Mouse (Mus musculus) liver, embryonic 13.5 days (tissue): ENCODE data around the gene Zdhhc11. TPM values are rescaled to one million over a fixed set of nuclear protein-coding genes. Genes with fewer than 3 reads are reported as not detected.
"Not testable (repeated sequence)": the region's sequence is repeated elsewhere in the genome, so short reads cannot be mapped to it uniquely, and the experiment has no call there.

ENCODE experiments used
- ATAC-seq: fragments of 200-750 bp; cut with Nextera tagmentation; 2 replicates; pipeline ENCODE4 v1.8.0; 2017; ENCODE audit warnings: low read depth, mild to moderate bottlenecking, moderate number of reproducible peaks, moderate library complexity
- DNase-seq: peaks from one replicate; pipeline ENCODE4 v3.0.0; 2022
- H3K27ac ChIP-seq: fragments of 300-500 bp; sonication (generic); 2 replicates; pipeline ENCODE4 v1.5.1; 2015; ENCODE audit warnings: moderate library complexity, mild to moderate bottlenecking, inconsistent platforms
- H3K27me3 ChIP-seq: fragments of 300-500 bp; sonication (generic); 2 replicates; pipeline ENCODE4 v1.6.1; 2015; ENCODE audit warnings: mild to moderate bottlenecking, inconsistent platforms
- H3K36me3 ChIP-seq: fragments of 300-500 bp; sonication (generic); 2 replicates; pipeline ENCODE4 v1.6.1; 2015; ENCODE audit warnings: mild to moderate bottlenecking, inconsistent platforms
- H3K4me1 ChIP-seq: fragments of 300-500 bp; sonication (generic); replicated peaks from 2 replicates; pipeline ENCODE4 v1.6.1; 2015; ENCODE audit warnings: inconsistent platforms
- H3K4me2 ChIP-seq: fragments of 300-500 bp; sonication (generic); 2 replicates; pipeline ENCODE4 v1.6.1; 2015; ENCODE audit warnings: inconsistent platforms, mild to moderate bottlenecking, moderate library complexity
- H3K4me3 ChIP-seq: fragments of 300-500 bp; sonication (generic); replicated peaks from 2 replicates; pipeline ENCODE4 v1.5.1; 2015; ENCODE audit warnings: mild to moderate bottlenecking, inconsistent platforms
- H3K9ac ChIP-seq: fragments of 300-500 bp; sonication (generic); 2 replicates; pipeline ENCODE4 v1.6.1; 2015; ENCODE audit warnings: mild to moderate bottlenecking, inconsistent platforms
- H3K9me3 ChIP-seq: fragments of 300-500 bp; sonication (generic); replicated peaks from 2 replicates; pipeline ENCODE4 v1.6.1; 2016; ENCODE audit warnings: inconsistent platforms
- WGBS: fragments of 180-500 bp; shearing (Covaris S2); methylation state at CpG from one replicate; pipeline ENCODE4 v1.1.7; 2015; ENCODE audit not compliant: insufficient replicate concordance; 5-methylcytosine and 5-hydroxymethylcytosine counted together
- polyA plus RNA-seq: library from polyadenylated mRNA; unstranded; fragments of >200 nt; fragmentation: Nextera tagmentation; extraction: Ambion mirVana; gene quantifications from 2 replicates; pipeline ENCODE4 v1.2.1, GENCODE M21; 2015

Gene Zdhhc11
- polyA plus RNA-seq, 1 experiment from 2014 or later: not detected

- not testable (repeated sequence) for H3K4me3 ChIP-seq, H3K27ac ChIP-seq, ATAC-seq, H3K9me3 ChIP-seq, H3K9ac ChIP-seq, DNase-seq, H3K36me3 ChIP-seq
- peaks cover 78% of the 10 kb centered on the region for H3K27me3 ChIP-seq
- H3K4me1 ChIP-seq: peaks cover 26% of the 10 kb centered on the region
- peak overlapping the region; percentile 88; the same call in 1 of the 2 replicates for H3K4me2 ChIP-seq
- WGBS: 71% methylated on average over 2 of the region's 2 CpGs
Observed at GRCm38 (mm10) chr13:74008216-74008615, 44.6 kb downstream of the Zdhhc11 start.

DNA sequence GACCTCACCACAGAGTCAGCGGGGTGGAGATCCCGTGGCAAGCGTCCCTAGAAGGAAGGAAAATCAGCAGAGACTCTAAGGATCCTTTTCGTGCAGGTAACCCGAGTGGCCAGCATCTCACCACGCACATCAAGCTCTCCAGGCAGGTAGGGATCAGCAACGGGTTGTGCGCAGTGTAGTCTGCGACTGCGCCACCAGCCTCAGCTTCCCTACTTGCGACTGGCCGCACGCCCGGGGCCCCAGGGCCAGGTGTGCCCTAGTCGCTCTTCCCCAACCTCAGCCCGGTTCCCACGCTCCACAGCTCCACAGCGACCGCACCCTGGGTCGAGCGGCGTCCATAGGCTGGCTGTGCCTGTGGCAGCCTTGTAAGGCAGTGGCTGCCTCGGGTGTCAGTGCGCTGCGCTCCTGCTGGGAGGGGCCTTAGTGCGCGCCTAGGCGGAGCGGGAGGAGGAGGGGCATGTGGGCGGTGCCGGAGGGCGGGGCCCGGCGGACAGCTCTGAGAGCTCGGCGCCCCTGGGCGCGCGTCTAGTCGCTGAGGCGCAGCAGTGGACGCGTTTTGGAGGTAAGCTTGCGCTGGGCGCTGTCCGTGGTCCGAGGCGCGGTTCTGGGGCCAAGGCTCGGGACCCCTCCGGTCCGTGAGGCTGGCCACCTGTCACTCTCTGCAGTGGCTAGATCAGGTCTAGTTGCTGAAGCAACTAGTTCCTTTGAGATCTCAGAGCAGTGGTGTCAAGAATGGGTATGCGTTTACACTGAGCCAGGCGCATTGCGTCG is 45.5 kb downstream of the Zdhhc11 start, which contains the start of gene Tppp:
Tppp (plus strand) TSS at position 460 of the 771 bp plus-strand sequence.
- Histone ChIP-seq H3K9ac (peak within 1 kb of the TSS; percentile 66), H3K4me3 (peak within 1 kb of the TSS; percentile 61), H3K4me1 (peaks cover 26% of the 10 kb centered on the region), H3K27me3 (peaks cover 84% of the 10 kb centered on the region), H3K4me2 (peak within 1 kb of the TSS; percentile 88), H3K36me3 (no peaks in the 10 kb centered on the region), H3K27ac (no peak within 1 kb of the TSS), H3K9me3 (no peaks in the 10 kb centered on the region)
- peak; percentile 98 for ATAC-seq
- peak; percentile 90 for DNase-seq
- under 1% methylated on average over 56 of the region's 56 CpGs for WGBS

DNA sequence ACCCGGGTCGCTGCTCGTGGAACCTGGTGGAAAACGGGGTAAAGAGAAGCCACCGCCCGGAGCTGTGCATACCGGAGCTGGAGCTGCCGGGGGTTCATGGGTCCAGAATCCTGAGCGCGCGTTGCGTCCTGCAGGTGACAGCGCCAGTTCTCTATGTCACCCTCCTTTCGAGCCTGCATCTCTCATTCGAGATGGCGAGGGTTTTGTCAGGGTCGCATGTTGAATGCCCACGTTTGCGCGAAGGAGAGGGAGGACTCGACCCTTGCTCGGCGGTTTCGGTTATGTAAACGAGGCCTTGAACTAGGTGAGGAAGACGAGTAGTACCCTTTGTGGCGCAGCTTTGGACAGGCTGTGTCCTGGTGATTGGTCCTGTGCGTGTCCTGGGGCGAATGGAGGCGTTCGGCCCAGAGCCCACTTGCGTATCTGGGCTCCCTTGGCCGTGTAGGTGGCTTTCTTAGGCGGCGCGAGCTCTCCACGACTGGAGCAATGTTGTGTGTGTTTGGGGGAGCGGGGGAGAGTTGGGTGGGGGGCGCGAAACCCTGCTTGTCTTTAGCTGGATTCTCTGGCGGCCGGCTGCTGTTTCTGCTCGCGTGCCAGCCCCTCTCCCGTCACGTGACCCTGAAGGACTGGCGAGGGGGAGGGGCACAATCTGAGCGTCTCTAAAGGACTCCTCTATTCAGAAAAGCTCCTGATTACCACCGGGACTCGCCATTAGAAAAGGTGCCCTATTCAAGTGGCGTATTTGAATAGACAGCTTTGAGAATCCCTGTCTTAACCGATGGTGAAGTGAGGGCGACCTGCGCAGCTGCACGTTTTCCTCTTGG is 46.4 kb downstream of the Zdhhc11 start:
- DNase-seq: peak; percentile 10
- ATAC-seq: 0 out of 2 replicates have a peak, but pooled peaks have one; percentile 1
- no peak overlapping the region for H3K27ac ChIP-seq
- no peaks in the 10 kb centered on the region for H3K9me3 ChIP-seq
- peak overlapping the region; percentile 88 for H3K4me2 ChIP-seq
- H3K9ac ChIP-seq: peak overlapping the region; percentile 47; the same call in 1 of the 2 replicates
- H3K36me3 ChIP-seq: no peaks in the 10 kb centered on the region
- H3K4me1 ChIP-seq: peaks cover 26% of the 10 kb centered on the region
- peaks cover 90% of the 10 kb centered on the region for H3K27me3 ChIP-seq
- 1% methylated on average over 55 of the region's 55 CpGs for WGBS
- H3K4me3 ChIP-seq: peak overlapping the region; percentile 61

DNA sequence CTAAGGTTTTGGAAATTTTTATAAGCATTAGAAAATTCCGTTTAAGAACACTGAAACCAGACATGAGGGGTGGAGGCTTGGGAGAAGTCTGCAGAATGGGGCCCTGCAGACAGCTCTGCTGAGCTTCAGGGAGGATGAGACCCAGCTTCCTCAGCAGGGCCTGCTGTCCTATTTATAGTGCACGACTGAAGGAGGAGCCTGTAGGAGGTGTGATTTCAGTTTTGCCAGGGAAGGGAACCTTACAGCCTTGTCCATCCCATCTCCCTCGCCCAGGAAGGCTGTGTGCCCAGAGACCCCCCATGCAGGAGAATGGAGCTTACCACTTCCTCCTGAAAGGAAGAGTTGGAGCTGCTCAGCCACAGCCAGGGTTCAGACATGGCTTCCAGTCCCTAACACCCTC is 47.0 kb downstream of the Zdhhc11 start:
- no peaks in the 10 kb centered on the region for H3K9me3 ChIP-seq
- peaks cover 26% of the 10 kb centered on the region for H3K4me1 ChIP-seq
- WGBS: 6% methylated on average over 3 of the region's 3 CpGs
- H3K27ac ChIP-seq: no peak overlapping the region
- H3K4me2 ChIP-seq: peak overlapping the region; percentile 88
- DNase-seq (no peak), ATAC-seq (no peak)
- no peak overlapping the region for H3K9ac ChIP-seq
- H3K27me3 ChIP-seq: peaks cover 90% of the 10 kb centered on the region
- H3K36me3 ChIP-seq: no peaks in the 10 kb centered on the region
- H3K4me3 ChIP-seq: peak overlapping the region; percentile 61

DNA sequence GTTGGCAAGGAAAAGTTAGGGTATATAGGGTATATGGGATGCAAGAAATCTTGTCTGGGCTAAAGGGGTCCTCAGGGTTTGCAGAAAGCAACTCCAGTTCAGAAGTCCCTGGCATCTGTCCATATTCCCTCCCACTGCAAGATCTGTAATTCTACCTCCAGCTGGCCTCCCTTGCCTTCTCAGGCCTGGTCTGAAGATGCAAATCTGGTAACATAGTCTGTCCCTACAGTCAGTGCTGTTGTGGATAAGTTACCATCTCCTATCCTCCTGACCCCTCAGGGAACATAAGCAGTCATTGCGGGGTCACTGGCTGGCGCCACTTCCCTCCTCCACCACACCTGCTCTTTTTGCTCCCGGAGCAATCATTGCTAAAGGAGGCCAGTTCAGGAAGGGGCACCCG is 52.3 kb downstream of the Zdhhc11 start:
- Histone ChIP-seq H3K4me3 (no peak overlapping the region), H3K9me3 (no peaks in the 10 kb centered on the region), H3K36me3 (no peaks in the 10 kb centered on the region), H3K4me1 (peaks cover 14% of the 10 kb centered on the region), H3K9ac (no peak overlapping the region), H3K4me2 (no peak overlapping the region), H3K27me3 (peaks cover 41% of the 10 kb centered on the region), H3K27ac (no peak overlapping the region)
- WGBS: 62% methylated on average over 4 of the region's 4 CpGs
- no peak for ATAC-seq
- DNase-seq: no peak

DNA sequence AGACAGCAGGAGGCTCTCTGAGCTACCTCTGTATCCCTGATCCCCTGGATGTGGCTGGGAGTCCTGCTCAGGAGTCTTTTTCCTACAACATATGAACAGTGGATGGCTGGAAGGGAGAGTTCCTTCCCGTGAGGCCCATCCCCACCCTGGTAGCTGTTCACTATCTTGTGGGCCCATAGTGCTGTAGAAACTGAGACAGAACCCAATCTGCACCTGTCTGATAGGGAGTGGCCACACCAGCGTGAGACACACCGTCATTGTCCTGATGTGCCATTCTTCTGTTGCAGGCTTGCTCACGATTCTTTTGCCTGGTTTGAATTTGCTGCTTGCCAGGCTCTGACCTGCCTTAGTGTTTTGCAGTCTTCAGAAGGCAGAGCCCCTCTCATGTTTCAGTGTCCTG is 53.8 kb downstream of the Zdhhc11 start:
- WGBS: 15% methylated on average over 4 of the region's 4 CpGs
- 0 out of 2 replicates have a peak overlapping the region, but pooled peaks have one; percentile 13 for H3K9ac ChIP-seq
- no peak overlapping the region for H3K27ac ChIP-seq
- H3K4me2 ChIP-seq: no peak overlapping the region
- H3K27me3 ChIP-seq: peaks cover 26% of the 10 kb centered on the region
- peaks cover 14% of the 10 kb centered on the region for H3K4me1 ChIP-seq
- ATAC-seq (peak; percentile 76), DNase-seq (no peak)
- H3K36me3 ChIP-seq: no peaks in the 10 kb centered on the region
- no peak overlapping the region for H3K4me3 ChIP-seq
- H3K9me3 ChIP-seq: no peaks in the 10 kb centered on the region

- H3K27ac ChIP-seq, DNase-seq, H3K36me3 ChIP-seq, ATAC-seq, H3K9me3 ChIP-seq, H3K9ac ChIP-seq, H3K4me2 ChIP-seq, H3K4me3 ChIP-seq: not testable (repeated sequence)
- Histone ChIP-seq H3K4me1 (peaks cover 14% of the 10 kb centered on the region), H3K27me3 (peaks cover 10% of the 10 kb centered on the region)
- 68% methylated on average over 8 of the region's 8 CpGs for WGBS
Observed at GRCm38 (mm10) chr13:74019006-74019405, 55.4 kb downstream of the Zdhhc11 start.

DNA sequence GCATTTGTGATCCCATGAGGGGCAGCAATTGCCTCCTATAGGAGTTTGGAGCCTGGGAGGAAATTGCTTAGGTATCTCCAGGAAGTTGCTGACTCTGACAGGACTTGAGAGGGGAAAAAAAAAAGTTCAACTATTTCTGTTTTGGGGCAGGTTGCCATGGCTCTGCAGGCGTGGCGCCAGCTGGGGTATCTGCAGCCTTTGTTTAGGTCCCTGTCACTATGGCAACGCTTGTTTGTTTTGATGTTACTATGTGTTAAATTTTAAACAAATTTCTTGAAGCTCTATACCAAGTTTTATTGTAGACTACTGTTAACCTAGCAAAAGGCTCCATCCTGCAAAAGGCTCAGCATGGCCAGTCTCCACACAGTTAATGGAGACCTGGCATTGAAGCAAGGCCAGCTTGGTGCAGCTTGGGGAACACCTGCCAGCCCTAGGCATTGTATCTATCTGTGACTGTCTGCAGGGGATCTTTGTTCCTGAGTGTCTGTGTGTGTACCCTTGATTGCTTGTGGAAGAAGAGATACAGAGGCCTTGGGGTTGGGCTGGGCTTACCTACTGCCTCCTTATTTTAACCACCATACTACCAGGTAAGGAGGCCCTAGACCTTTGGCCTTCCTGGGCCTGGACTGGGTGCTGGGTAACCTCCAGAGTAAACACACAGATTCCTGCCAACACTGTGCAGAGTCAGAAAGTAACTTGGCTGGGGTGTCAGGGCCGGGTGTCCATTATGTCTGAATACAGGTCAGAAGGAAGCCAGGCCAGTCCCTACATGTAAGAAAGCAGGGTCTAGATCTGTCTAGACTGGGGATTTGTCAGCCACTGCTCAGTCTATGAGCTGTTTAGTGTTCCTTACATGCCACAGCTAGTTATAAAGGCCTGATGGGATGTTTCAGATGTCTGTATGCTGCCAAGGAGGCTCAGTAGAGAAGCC is 61.8 kb downstream of the Zdhhc11 start:
- H3K4me2 ChIP-seq: no peak overlapping the region
- ATAC-seq (peak; percentile 35; the same call in 1 of the 2 replicates), DNase-seq (no peak)
- no peaks in the 10 kb centered on the region for H3K27me3 ChIP-seq
- no peak overlapping the region for H3K4me3 ChIP-seq
- no peak overlapping the region for H3K9ac ChIP-seq
- whole genome bisulfite sequencing: 52% methylated on average over 4 of the region's 4 CpGs
- H3K36me3 ChIP-seq: no peaks in the 10 kb centered on the region
- peaks cover 10% of the 10 kb centered on the region; the same call in 1 of the 2 replicates for H3K4me1 ChIP-seq
- no peaks in the 10 kb centered on the region for H3K9me3 ChIP-seq
- H3K27ac ChIP-seq: no peak overlapping the region

GRCm38 (mm10) chr13:74026215-74026614 is 62.6 kb downstream of the Zdhhc11 start:
- peak; percentile 47; the same call in 1 of the 2 replicates for ATAC-seq
- 25% methylated on average over 2 of the region's 2 CpGs for WGBS
- H3K27ac ChIP-seq: no peak overlapping the region

GRCm38 (mm10) chr13:74028116-74028515 is 64.5 kb downstream of the Zdhhc11 start:
- Histone ChIP-seq H3K9ac (no peak overlapping the region), H3K4me3 (no peak overlapping the region), H3K9me3 (no peaks in the 10 kb centered on the region), H3K36me3 (no peaks in the 10 kb centered on the region), H3K27ac (no peak overlapping the region), H3K4me1 (peaks cover 10% of the 10 kb centered on the region; the same call in 1 of the 2 replicates), H3K27me3 (no peaks in the 10 kb centered on the region), H3K4me2 (no peak overlapping the region)
- ATAC-seq (no peak), DNase-seq (no peak)
- 59% methylated on average over 2 of the region's 2 CpGs for WGBS

More at GRCm38 (mm10) chr13:74026215-74026614, 62.6 kb downstream of the Zdhhc11 start:
- Histone ChIP-seq H3K36me3 (no peaks in the 10 kb centered on the region), H3K27me3 (no peaks in the 10 kb centered on the region), H3K9me3 (no peaks in the 10 kb centered on the region), H3K4me3 (no peak overlapping the region), H3K4me2 (no peak overlapping the region), H3K9ac (no peak overlapping the region), H3K4me1 (peaks cover 10% of the 10 kb centered on the region; the same call in 1 of the 2 replicates)
- no peak for DNase-seq
